ENCODE assay signal across 9 mouse cellular contexts in genomic region chr11:117836306-117836705, GRCm38 (mm10). TPM values are rescaled to one million over a fixed set of nuclear protein-coding genes. Genes with fewer than 3 reads are reported as not detected.
DNase-seq lines count a peak whose midpoint lies in the region; ATAC-seq and TF ChIP-seq lines count a peak whose summit lies in the region.
"Had no signal": no experiment of that assay in that cellular context is flagged by ENCODE, and none has a peak within 500 bp of the region (broad histone marks: within the 10 kb centered on the region; RNA-seq: fewer than 3 reads in every experiment).

No protein-coding gene starts in this region.

- peak overlapping the region; percentile 34; the same call in 1 of the 2 replicates for H3K4me3 ChIP-seq in heart, embryonic 10.5 days
- 0 out of 2 replicates have a peak overlapping the region, but pooled peaks have one; percentile 2 for H3K4me3 ChIP-seq in midbrain, embryonic 12.5 days
- H3K4me3 ChIP-seq in cerebellum, adult 2 months (replicated peaks; ENCODE audit: insufficient read depth, low read depth, low read length) = no peak overlapping the region

- H3K4me1 ChIP-seq in heart, embryonic 10.5 days = peaks cover 36% of the 10 kb centered on the region
- H3K4me1 ChIP-seq in midbrain, embryonic 12.5 days = peaks cover 9% of the 10 kb centered on the region
- H3K4me1 ChIP-seq in cerebellum, adult 2 months (ENCODE audit: control insufficient read depth, insufficient read depth, low read length) = no peaks in the 10 kb centered on the region

- H3K36me3 ChIP-seq in heart, embryonic 10.5 days = 0 out of 2 replicates have a peak, but pooled peaks cover 2% of the 10 kb centered on the region
- no peaks in the 10 kb centered on the region for H3K36me3 ChIP-seq in midbrain, embryonic 12.5 days

- WGBS in heart, embryonic 10.5 days = 21% methylated on average over 13 of the region's 13 CpGs
- 34% methylated on average over 13 of the region's 13 CpGs for WGBS in midbrain, embryonic 12.5 days
- WGBS in cerebellum, adult 2 months = 26% methylated on average over 13 of the region's 13 CpGs

- intact Hi-C loops in left cerebral cortex, postnatal 25 days (cut with DNase I) = no loop called here

- no peak overlapping the region for H3K27ac ChIP-seq in heart, embryonic 10.5 days
- H3K27ac ChIP-seq in midbrain, embryonic 12.5 days (replicated peaks) = no peak overlapping the region
- H3K27ac ChIP-seq in cerebellum, adult 2 months (ENCODE audit: insufficient read depth, low read length) = no peak overlapping the region

- no peak for DNase-seq in heart, embryonic 10.5 days (ENCODE audit: low spot score)
- no peak for DNase-seq in heart, adult 9 months (ENCODE audit: low spot score in 2 of 2)
- DNase-seq in WW6 (ENCODE audit: low read depth, low spot score) = peak; percentile 73
- peak; percentile 37 to 73 for DNase-seq in frontal cortex, adult 2 months (ENCODE audit: extremely low spot score in 1 of 2, low spot score in 1 of 2)
- DNase-seq in left cerebral cortex, postnatal 25 days (ENCODE audit: low spot score in 2 of 2) = peak; percentile 45 to 88
- no peak for DNase-seq in cerebellum, adult 2 months

- no peak for TF ChIP-seq POLR2A in cerebellum, adult 2 months (IDR thresholded peaks at IDR 0.05; ENCODE audit: borderline replicate concordance, insufficient read depth, low read length)

- peak; percentile 38; the same call in 1 of the 2 replicates for ATAC-seq in midbrain, embryonic 12.5 days (ENCODE audit: low FRiP score, low read depth)
- no peak for ATAC-seq in activated CD4-positive, CD25-positive, alpha-beta regulatory T cell, adult 4 months

- H3K27me3 ChIP-seq in heart, embryonic 10.5 days (ENCODE audit: insufficient read depth, poor library complexity, severe bottlenecking) = no peaks in the 10 kb centered on the region
- H3K27me3 ChIP-seq in midbrain, embryonic 12.5 days = no peaks in the 10 kb centered on the region
- H3K27me3 ChIP-seq in cerebellum, adult 2 months (ENCODE audit: control insufficient read depth, insufficient read depth, low read length) = no peaks in the 10 kb centered on the region

- no peaks in the 10 kb centered on the region for H3K9me3 ChIP-seq in heart, embryonic 10.5 days
- H3K9me3 ChIP-seq in midbrain, embryonic 12.5 days = no peaks in the 10 kb centered on the region

- no peak overlapping the region for H3K9ac ChIP-seq in midbrain, embryonic 12.5 days (replicated peaks)

- peak overlapping the region; percentile 32 for H3K4me2 ChIP-seq in midbrain, embryonic 12.5 days (replicated peaks)

- no peak for TF ChIP-seq CTCF in cerebellum, adult 2 months (IDR thresholded peaks at IDR 0.05; ENCODE audit: borderline replicate concordance, insufficient read depth, low read depth, low read length)

RNA-seq across cellular contexts. Expression of gene Tk1, which starts 10.4 kb away (rescaled TPM):
- polyA plus RNA-seq in heart, embryonic 10.5 days (2016; fragmentation: Nextera tagmentation; extraction: Ambion mirVana) = 124 and 134 TPM in 2 replicates
- polyA plus RNA-seq in frontal cortex, adult 2 months (2012; rRNA removed) = 1.5 and 1.6 TPM in 2 replicates
- under 1 TPM; 0.60 to 0.94 TPM for total RNA-seq in left cerebral cortex, postnatal 25 days (2021)
- 69.5 and 70.9 TPM in 2 replicates for polyA plus RNA-seq in midbrain, embryonic 12.5 days (2016; fragmentation: Nextera tagmentation; extraction: Ambion mirVana)
- 0.78 and 1.2 TPM in 2 replicates for polyA plus RNA-seq in cerebellum, adult 2 months (2012; rRNA removed)
- polyA plus RNA-seq in activated CD4-positive, CD25-positive, alpha-beta regulatory T cell, adult 4 months (2017; shearing (Covaris generic)) = 10 to 100 TPM; 52.4 to 88.7 TPM

RNA-seq across cellular contexts. Expression of gene Afmid, which starts 10.6 kb away (rescaled TPM):
- polyA plus RNA-seq in heart, embryonic 10.5 days (2016; fragmentation: Nextera tagmentation; extraction: Ambion mirVana) = 8.8 and 13.5 TPM in 2 replicates
- polyA plus RNA-seq in frontal cortex, adult 2 months (2012; rRNA removed) = 4.1 and 4.3 TPM in 2 replicates
- 1 to 10 TPM; 4.6 to 6.7 TPM for total RNA-seq in left cerebral cortex, postnatal 25 days (2021)
- polyA plus RNA-seq in midbrain, embryonic 12.5 days (2016; fragmentation: Nextera tagmentation; extraction: Ambion mirVana) = 4.4 and 4.7 TPM in 2 replicates
- polyA plus RNA-seq in cerebellum, adult 2 months (2012; rRNA removed) = 3.4 and 3.8 TPM in 2 replicates
- 10 to 100 TPM; 23.5 to 24.7 TPM for polyA plus RNA-seq in activated CD4-positive, CD25-positive, alpha-beta regulatory T cell, adult 4 months (2017; shearing (Covaris generic))

RNA-seq across cellular contexts. Expression of gene Birc5, which starts 12.7 kb away (rescaled TPM):
- polyA plus RNA-seq in heart, embryonic 10.5 days (2016; fragmentation: Nextera tagmentation; extraction: Ambion mirVana) = 275 and 334 TPM in 2 replicates
- 2.8 and 3.4 TPM in 2 replicates for polyA plus RNA-seq in frontal cortex, adult 2 months (2012; rRNA removed)
- total RNA-seq in left cerebral cortex, postnatal 25 days (2021) = 1 to 10 TPM in 1 of 2 experiments, under 1 TPM in 1; 0.62 to 1.2 TPM
- 228 and 237 TPM in 2 replicates for polyA plus RNA-seq in midbrain, embryonic 12.5 days (2016; fragmentation: Nextera tagmentation; extraction: Ambion mirVana)
- polyA plus RNA-seq in cerebellum, adult 2 months (2012; rRNA removed) = 0.86 and 1.2 TPM in 2 replicates
- polyA plus RNA-seq in activated CD4-positive, CD25-positive, alpha-beta regulatory T cell, adult 4 months (2017; shearing (Covaris generic)) = 100 to 1,000 TPM in 1 of 2 experiments, 10 to 100 TPM in 1; 88.3 to 110 TPM

RNA-seq across cellular contexts. Expression of gene Tmem235, which starts 24.2 kb away (rescaled TPM):
- not detected in 2 replicates for polyA plus RNA-seq in heart, embryonic 10.5 days (2016; fragmentation: Nextera tagmentation; extraction: Ambion mirVana)
- polyA plus RNA-seq in frontal cortex, adult 2 months (2012; rRNA removed) = not detected in 2 replicates
- under 1 TPM in 1 of 2 experiments, not detected in 1; 0.23 TPM for total RNA-seq in left cerebral cortex, postnatal 25 days (2021)
- not detected in 2 replicates for polyA plus RNA-seq in midbrain, embryonic 12.5 days (2016; fragmentation: Nextera tagmentation; extraction: Ambion mirVana)
- 0.10 and 0.16 TPM in 2 replicates for polyA plus RNA-seq in cerebellum, adult 2 months (2012; rRNA removed)
- polyA plus RNA-seq in activated CD4-positive, CD25-positive, alpha-beta regulatory T cell, adult 4 months (2017; shearing (Covaris generic)) = not detected
- total RNA-seq: layer of hippocampus, postnatal 14 days had no signal

RNA-seq across cellular contexts. Expression of gene Gm20708, which starts 26.8 kb away (rescaled TPM):
- polyA plus RNA-seq in heart, embryonic 10.5 days (2016; fragmentation: Nextera tagmentation; extraction: Ambion mirVana) = 1.1 TPM in 2 replicates
- 0.61 and 1.3 TPM in 2 replicates for polyA plus RNA-seq in frontal cortex, adult 2 months (2012; rRNA removed)
- total RNA-seq in left cerebral cortex, postnatal 25 days (2021) = 1 to 10 TPM; 1.7 to 2.4 TPM
- 0.56 TPM in 1 of 2 replicates, not detected in the other for polyA plus RNA-seq in midbrain, embryonic 12.5 days (2016; fragmentation: Nextera tagmentation; extraction: Ambion mirVana)
- 0.78 and 0.93 TPM in 2 replicates for polyA plus RNA-seq in cerebellum, adult 2 months (2012; rRNA removed)
- 1 to 10 TPM; 3.8 to 5.6 TPM for polyA plus RNA-seq in activated CD4-positive, CD25-positive, alpha-beta regulatory T cell, adult 4 months (2017; shearing (Covaris generic))

Comparison
In these comparisons a context has a peak if more than half of its experiments do, and no peak if none do; other contexts are left out.
1. DNase-seq: peak in WW6 (single experiment), frontal cortex, adult 2 months (2 of 2) and left cerebral cortex, postnatal 25 days (2 of 2); none in heart, embryonic 10.5 days (single experiment), heart, adult 9 months (0 of 2) and cerebellum, adult 2 months (0 of 2).
2. RNA of gene Tk1, which starts 10.4 kb away (polyA plus RNA-seq): 124 to 134 TPM in heart, embryonic 10.5 days, 52.4 to 88.7 TPM in activated CD4-positive, CD25-positive, alpha-beta regulatory T cell, adult 4 months and 69.5 to 70.9 TPM in midbrain, embryonic 12.5 days; 1.5 to 1.6 TPM in frontal cortex, adult 2 months and 0.78 to 1.2 TPM in cerebellum, adult 2 months; every median in the first group is over 10 times any median in the second.
3. RNA of gene Birc5, which starts 12.7 kb away (polyA plus RNA-seq): 275 to 334 TPM in heart, embryonic 10.5 days, 228 to 237 TPM in midbrain, embryonic 12.5 days and 88.3 to 110 TPM in activated CD4-positive, CD25-positive, alpha-beta regulatory T cell, adult 4 months; 2.8 to 3.4 TPM in frontal cortex, adult 2 months and 0.86 to 1.2 TPM in cerebellum, adult 2 months; every median in the first group is over 10 times any median in the second.